Mouse (Mus musculus) spleen, adult 18-20 months (tissue): ENCODE data around the gene Hbq1a.
"Not testable (repeated sequence)": the region's sequence is repeated elsewhere in the genome, so short reads cannot be mapped to it uniquely, and the experiment has no call there.

ENCODE experiments used
- DNase-seq, 2 experiments: peaks; one replicate each; pipeline ENCODE4 v3.0.0; 2022; ENCODE audit warnings: mixed read lengths in 2 of 2

Gene Hbq1a

DNA sequence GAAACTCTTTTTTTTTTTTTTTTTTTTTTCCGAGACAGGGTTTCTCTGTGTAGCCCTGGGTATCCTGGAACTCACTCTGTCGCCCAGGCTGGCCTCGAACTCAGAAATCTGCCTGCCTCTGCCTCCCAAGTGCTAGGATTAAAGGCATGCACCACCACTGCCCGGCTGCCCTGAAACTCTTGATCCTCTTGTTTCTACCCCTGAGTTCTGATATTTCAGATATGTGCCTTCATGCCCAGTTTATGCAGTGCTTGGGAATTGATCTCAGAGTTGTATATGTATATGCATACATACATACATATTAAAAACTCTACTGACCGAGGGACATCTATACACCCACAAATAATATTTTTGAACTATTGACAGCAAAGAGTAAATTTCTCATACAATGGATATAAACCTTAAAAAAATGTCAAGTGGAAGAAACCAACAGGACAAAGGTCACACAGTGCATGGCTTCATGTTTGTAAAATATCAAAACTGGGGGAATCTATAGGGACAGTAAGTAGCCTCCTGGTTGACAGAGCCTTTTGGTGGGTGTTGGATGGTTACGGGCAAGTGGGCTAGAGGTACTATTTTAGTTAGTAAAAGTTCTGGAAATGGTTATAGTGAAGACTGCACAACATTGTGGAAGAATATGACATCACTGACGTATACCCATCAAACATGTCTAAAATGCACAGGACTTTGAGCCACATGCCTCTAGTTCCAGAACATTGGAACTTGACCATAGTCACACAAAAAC lies 14.7 kb upstream of the Hbq1a start:
- no peak for DNase-seq

DNA sequence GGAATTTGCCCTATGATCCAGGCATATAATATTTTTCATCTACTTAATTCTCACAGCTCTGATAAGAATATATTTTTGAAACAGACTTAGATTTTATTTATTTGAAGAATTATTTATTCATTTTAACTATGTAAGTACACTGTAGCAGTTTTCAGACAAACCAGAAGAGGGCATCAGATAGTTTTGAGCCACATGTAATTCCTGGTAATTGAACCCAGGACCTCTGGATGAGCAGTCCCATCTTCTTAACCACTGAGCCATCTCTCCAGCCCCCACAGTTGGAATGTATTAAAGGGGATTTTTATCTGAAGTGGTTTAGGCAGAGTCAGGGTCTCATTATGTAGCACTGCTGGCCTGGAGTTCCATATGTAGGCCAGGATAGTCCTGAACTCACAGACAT lies 14.0 kb upstream of the Hbq1a start:
- not testable (repeated sequence) for DNase-seq

DNA sequence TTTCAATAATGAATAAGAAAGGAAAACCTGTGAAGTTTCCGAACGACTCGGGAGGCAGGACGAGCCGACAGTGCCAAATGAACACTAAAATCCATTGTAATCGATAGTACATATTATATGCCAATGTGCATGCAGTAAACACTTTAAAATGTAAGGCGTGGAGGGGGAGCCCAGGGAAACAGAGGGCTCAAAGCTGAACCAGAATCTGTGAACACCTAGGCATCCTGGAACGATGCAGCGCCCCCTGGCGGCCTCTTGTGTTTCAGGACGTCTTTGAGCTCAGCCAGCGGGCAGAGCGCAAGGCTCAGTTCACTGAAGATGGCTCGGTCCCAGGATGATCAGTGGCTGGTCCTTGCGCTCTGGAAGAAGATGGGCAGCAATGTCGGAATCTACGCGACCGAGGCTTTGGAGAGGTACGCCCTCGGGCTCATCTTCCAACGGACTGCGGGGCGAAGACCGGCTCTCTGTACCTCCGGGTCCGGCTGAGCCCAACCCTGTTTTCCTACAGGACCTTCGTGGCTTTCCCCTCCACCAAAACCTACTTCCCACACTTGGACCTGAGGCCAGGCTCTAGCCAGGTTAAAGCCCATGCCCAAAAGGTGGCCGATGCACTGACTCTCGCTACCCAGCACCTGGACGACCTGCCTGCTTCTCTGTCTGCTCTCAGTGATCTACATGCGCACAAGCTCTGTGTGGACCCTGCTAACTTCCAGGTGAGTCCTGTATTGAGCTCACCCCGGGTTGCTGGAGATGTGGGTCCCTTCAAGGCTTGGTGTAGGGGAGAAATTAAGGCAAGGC lies 13.0 kb upstream of the Hbq1a start, which contains the start of gene Hbq1b:
TSS of gene Hbq1b (plus strand) at position 271 of the 798 bp plus-strand sequence.
- peak; percentile 45 to 72 for DNase-seq

DNA sequence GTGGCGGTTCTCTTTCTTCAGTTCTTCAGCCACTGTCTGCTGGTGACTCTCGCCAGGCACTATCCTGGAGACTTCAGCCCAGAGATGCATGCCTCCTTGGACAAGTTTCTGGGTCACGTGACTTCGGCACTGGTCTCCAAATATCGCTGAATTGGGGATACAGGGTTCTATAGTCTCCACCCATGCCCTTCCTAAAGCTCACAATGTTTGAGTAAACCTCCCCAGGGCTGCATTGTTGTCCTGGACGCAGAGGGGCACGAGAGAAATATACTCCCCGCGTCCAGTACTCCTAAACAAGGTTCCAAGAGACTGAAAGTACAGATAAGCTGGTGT lies 12.4 kb upstream of the Hbq1a start:
- DNase-seq, result no peak

DNA sequence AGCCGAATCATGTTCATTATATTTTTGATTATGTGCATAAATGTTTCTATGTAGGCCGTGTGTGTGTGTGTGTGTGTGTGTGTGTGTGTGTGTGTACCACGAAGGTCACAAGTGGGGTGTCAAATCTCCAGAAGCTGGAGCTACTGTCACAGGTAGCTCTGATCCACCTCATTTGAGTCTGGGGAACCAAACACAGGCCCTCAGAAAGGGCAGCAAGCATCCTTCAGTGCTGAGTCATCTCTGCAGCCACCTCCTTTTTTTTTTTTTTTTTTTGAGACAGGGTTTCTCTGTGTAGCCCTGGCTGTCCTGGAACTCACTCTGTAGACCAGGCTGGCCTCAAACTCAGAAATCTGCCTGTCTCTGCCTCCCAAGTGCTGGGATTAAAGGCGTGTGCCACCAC lies 7.0 kb upstream of the Hbq1a start:
- not testable (repeated sequence) for DNase-seq

DNA sequence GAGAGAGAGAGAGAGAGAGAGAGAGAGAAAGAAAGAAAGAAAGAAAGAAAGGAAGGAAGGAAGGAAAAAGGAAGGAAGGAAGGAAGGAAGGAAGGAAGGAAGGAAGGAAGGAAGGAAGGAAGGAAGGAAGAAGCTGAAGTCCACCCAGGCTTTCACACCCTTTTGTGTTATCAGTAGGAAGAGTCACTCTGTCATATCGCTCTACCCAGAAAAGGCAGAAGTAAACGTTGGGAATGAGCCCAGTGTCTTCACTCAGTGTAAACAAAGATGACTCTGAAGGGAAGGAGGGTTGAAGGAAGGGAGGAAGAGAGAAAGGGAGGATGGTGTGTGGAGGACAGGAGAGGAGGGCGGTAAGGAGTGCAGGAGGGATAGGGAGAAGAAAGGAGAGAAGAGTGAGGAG lies 6.4 kb upstream of the Hbq1a start:
- not testable (repeated sequence) for DNase-seq

DNA sequence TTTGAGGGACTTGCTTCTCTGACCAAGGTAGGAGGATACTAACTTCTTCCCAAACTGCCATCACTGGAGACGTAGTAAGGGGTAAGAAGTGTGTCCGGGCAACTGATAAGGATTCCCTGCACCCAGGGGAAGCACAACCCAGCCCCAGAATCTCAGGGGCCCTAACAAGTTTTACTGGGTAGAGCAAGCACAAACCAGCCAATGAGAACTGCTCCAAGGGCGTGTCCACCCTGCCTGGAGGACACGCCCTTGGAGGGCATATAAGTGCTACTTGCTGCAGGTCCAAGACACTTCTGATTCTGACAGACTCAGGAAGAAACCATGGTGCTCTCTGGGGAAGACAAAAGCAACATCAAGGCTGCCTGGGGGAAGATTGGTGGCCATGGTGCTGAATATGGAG lies 3.7 kb upstream of the Hbq1a start, which contains the start of gene Hba-a2:
TSS of gene Hba-a2 (plus strand) at position 287 of the 400 bp plus-strand sequence.
- not testable (repeated sequence) for DNase-seq

DNA sequence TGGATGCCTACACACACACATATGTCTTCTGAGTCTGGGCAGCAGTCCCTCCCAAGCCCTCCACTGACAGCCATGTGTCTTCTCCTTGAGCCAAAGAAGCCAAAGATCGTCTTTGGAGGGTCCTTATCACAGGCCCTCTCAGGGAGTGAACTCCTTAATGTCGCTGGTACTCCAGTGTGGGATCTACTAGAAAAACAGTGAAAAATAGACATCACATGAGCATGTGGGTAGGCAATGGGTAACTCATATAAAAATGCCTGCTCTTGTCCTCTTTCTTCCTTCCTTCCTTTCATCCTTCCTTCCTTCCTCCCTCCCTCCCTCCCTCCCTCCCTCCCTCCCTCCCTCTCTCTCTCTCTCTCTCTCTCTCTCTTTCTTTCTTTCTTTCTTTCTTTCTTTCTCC lies 2.5 kb upstream of the Hbq1a start:
- not testable (repeated sequence) for DNase-seq

DNA sequence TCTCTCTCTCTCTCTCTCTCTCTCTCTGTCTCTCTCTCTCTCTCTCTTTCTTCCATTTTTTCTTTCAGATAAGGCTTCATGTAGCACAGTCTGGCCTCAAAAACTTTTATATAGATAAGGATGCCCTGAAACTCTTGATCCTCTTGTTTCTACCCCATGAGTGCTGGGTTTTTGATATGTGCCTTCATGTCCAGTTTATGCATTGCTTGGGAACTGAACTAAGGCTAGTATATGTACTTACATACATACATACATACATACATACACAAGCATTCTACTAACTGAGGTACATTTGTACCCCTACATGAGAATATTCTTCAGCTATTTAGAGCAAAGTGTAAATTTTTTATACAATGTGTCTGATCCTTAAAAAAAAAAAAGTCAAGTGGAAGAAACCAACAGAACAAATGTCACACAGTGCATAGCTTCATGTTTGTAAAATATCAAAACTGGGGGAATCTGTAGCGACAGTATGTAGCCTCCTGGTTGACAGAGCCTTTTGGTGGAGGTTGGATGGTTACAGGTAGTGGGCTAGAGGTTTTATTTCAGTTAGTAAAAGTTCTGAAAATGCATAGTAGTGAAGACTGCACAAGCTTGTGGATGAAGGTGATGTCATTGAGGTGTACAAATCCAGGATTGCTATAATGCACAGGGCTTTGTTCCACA lies 1.9 kb upstream of the Hbq1a start:
- DNase-seq, result no peak

DNA sequence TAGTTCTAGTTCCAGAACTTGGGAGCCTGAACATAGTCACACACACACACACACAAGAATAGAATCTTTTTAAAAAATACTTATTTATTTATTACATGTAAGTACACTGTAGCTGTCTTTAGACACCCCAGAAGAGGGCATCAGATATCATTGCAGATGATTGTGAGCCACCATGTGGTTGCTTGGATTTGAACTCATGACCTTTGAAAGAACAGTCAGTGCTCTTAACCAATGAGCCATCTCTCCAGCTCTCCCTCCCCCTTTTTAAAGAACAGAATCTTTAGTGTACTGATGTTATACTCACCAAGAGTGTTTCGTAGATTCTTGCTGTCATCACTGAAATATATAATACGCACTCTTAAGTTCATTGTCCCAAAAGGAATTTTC lies 1.3 kb upstream of the Hbq1a start:
- no peak for DNase-seq

DNA sequence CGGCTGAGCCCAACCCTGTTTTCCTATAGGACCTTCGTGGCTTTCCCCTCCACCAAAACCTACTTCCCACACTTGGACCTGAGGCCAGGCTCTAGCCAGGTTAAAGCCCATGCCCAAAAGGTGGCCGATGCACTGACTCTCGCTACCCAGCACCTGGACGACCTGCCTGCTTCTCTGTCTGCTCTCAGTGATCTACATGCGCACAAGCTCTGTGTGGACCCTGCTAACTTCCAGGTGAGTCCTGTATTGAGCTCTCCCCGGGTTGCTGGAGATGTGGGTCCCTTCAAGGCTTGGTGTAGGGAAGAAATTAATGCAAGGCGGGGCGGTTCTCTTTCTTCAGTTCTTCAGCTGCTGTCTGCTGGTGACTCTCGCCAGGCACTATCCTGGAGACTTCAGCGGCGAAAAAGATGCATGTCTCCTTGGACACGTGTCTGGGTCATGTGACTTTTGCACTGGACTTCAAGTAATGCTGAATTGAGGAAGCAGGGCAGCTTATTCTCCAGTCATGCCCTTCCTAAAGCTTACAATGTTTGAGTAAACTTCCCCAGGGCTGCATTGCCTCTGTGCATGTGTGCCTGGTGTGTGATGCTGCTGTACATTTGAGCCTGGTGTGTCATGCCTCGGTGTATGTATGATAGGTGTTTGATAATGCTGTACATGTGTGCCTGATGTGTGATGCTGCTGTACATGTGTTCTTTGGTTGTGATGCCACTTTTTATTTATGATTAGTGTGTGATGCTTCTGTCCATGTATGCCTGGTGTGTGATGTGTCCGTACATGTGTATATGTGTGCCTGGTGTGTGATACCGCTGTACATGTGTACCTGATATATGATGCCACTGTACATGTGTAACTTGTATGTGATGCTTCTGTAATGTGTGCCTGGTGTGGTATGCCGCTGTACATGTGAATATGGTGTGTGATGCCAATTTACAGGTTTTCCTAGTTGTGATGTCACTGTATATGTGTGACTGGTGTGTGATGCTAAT lies 704 bp downstream of the Hbq1a start:
- no peak for DNase-seq

DNA sequence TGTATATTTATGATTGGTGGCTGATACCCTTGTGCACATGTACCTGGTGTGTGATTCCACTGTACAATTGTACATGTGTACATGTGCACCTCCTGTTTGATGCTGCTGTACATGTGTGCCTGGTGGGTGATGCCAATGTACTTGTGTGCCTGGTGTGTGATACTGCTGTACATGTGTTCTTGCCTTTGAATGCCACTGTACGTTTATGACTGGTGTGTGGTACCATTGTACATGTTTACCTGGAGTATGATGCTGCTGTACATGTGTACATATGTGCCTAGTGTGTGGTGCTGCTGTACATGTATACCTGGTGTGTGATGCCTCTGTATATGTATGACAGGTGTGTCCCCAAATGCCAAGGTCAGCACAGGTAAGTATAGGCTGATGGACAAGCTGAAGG lies 1.6 kb downstream of the Hbq1a start:
- DNase-seq, result no peak

DNA sequence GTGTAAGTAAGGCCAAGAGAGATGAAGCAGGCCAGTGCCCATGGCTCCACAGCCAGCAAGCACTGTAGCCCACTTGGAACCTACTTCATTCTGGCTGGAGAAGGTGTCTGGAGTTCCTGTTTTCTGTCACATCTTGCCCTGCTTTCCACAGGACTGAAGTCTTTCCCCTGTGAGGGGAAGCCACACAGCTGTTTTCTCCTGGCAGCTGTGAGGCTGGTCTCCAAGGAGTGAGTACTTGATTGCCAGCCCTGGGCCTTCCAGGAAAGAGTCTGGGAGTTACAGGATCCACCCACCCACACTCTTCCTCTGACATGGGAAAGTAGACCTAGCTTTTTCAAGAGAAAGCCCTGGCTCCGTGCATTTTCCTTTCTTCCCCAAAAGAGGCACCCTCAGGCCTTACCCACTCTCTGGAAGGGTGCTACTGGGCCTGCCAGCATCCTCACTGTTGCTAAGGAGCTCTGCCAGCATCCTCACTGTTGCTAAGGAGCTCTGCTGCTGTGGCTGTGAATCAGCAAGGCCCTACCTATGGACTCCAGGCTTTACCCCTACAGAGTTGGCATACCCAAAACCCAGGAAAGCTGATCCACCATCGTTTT lies 3.1 kb downstream of the Hbq1a start:
- no peak for DNase-seq

DNA sequence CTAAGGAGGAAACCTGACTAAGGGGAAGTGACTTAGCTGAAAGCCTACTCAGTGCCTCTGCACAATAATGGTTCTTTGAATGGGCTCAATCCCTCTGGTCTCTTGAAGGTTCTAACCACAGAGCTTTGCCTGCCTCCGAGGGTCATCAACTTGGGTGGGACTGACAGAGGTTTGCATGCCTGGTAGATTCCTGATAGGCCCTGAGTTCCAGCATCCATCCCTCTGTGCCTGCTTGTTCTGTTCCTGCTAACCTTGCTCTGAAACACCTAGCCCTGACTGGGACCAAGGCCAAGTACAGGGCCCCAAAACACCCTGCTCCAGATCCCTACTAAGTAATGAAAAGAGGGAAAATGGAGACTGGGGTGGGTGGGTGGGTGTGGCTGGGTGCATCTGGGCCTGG lies 3.6 kb downstream of the Hbq1a start:
- DNase-seq, result no peak

DNA sequence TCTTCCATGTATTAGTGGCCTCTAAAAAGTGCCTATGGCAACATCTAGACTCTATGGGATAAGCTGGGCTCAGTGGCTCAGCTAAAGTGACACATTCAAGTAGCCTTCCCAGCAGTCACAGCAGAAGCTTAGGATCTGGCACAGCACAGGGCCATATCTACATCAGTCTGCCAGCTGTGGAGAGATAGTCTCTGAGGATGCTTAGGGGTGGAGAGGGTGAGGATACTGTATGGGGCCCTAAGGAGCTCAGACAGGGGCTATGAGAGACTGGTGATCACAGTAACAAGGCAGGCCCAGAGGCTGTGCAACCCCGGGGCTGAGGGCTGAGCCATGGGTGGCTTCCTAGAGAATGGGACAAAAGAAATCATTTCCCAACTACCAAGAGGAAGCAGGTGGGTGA lies 7.1 kb downstream of the Hbq1a start:
- no peak for DNase-seq

DNA sequence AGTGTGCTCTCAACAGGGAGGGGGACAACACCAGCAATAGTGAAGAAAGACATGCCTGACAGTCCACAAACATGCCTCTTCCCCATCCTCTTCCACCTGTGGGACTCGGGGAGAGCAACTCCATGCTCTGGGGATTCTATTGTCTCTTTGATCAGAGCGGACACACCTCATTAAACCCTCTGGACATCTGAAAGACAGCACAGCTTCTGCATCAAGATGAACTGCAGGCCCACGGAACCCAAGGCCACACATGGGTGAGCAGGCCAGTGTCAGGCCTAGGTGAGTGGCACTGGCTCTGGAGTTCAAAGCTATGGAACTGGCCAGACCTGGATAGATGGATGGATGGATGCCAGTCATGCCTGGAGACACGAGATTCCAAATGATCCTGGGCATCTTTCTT lies 9.6 kb downstream of the Hbq1a start:
- no peak for DNase-seq

DNA sequence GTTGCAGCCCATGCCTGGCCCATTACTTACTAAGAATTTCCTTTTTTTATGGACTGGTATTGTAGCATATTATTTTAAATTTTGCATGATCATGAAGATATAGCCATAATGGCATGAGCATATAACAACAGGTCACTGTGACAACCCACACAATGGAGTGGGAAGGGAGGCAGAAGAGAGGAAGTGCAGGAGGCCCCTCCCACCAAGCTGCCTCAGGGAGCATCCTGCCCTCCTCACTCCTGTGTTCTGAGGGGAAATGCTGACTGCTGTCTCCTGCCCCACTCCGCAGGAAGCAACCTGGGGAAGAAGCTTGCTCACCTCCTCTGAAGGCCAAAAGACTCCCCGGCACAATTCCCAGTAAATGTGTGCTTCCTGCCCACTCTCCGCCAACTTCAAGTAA lies 10.1 kb downstream of the Hbq1a start:
- no peak for DNase-seq

DNA sequence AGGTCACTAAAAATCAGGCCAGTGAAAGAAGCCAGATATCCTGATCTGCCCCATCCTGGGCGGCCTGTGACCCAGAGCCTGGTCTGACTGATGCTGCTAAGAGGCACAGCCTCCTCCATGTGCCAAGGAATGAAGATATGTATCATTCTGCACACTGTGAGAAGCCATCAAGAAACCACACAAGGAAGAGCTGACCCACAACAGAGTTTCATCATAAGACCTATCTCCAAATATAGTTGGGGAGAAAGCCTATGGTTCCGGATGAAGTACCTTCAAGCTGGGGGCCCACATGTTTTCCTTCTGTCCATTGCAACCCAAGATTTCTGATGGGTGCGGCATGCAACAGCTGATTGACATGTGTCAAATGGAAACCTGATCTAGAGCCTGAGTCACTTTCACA lies 16.1 kb downstream of the Hbq1a start:
- no peak for DNase-seq

DNA sequence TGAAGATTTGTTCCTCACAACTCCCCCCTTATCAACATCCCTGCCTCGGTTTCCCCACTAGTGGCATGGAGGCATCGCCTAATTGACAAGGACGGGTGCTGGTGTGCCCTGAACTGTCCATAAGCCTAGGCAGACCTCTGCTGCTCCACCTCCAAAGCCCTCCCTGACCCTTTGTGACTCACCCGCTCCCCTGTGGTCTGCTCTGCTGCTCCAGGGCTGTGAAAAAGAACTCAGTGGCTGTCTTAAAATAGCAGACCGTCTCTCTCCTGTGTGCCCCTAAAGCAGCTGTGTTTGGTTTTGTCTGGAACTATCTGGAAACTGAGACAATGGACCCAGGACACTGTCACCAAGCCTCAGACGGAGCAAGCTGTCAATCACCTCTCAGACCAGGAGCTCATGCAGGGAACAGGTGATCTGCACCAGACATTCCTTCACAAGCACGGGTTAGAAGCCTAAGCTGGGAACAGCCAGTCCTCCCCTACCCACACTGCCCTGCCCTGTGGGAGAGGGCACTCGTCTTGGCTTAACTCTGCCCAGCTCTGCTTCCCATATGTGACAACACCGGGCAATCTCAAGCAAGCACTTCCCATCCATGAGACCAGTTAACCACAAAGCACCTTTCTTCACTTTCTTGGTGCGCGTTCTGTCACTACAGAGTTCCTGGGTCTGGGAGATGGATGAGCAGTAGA lies 20.8 kb downstream of the Hbq1a start:
- no peak for DNase-seq

DNA sequence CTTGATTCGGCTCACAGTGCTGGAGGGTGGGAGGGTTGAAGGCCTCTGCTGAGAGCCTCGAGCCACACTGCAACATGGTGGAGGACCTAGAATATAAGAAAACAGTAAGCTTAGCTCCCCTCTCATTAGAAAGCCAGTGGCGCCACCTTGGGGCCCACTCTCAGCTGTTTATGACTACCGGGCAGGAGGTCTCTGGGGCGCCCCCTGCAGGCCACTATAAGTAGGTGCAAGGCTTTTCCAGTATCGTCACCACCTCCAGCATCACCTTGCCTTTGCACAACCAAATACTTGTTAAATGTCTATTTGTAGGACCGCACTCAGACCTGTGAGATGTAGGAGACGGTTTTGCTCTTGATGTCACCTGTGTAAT lies 21.3 kb downstream of the Hbq1a start:
- peak in 1 of 2 experiments; percentile 45 for DNase-seq

DNA sequence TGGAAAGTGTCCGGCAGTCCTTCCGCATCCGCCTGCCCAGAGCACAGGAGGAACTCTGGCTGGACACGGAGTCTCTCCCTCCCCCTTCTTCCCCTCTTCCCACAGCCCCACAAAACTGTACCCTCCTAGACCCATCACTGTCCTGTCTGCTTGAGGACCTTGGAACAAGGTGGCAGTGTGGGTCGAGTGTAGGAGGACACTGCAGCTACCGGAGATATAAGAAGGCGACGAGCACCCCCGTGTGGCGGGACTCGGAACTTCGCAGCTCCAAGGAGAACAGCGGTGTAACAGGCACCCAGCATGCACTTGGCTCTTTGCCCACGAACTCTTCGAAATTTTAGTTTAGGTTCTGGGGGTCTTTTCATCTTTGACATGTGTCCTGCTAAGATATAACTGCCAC lies 24.7 kb downstream of the Hbq1a start:
- DNase-seq, result peak; percentile 48 to 79

DNA sequence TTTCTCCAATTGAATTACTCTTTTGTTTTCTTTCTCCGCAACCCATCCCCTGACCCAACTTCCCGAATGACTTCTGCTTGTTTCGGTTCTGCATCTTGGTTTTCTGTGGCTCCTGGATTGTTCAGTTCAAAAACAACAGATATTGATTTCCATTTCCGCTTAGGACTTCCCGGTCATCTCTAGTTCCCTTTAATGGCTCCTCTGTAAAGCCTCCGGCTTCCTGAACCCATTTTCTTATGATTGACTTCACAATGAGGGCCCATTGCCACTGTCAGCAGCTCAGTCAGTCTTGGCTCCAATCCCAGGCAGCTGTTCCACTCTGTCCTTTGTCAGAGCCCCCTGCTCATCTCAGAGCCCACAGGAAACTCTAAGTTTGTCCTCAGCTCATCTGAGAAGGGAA lies 31.2 kb downstream of the Hbq1a start:
- no peak for DNase-seq
